Comparison of ENCODE assay signal across 9 mouse cellular contexts in genomic region chr8:120800308-120800865, GRCm38 (mm10).
DNase-seq lines count a peak whose midpoint lies in the region; ATAC-seq and TF ChIP-seq lines count a peak whose summit lies in the region.
"Had no signal": no experiment of that assay in that cellular context is flagged by ENCODE, and none has a peak within 500 bp of the region (broad histone marks: within the 10 kb centered on the region; RNA-seq: fewer than 3 reads in every experiment).

No protein-coding gene starts in this region.

- H3K4me1 ChIP-seq in cerebellum, adult 2 months (ENCODE audit: control insufficient read depth, insufficient read depth, low read length), result no peaks in the 10 kb centered on the region; the same call in 1 of the 2 replicates
- no peaks in the 10 kb centered on the region for H3K4me1 ChIP-seq in embryonic facial prominence, embryonic 15.5 days
- no peaks in the 10 kb centered on the region for H3K4me1 ChIP-seq in hindbrain, embryonic 14.5 days (replicated peaks; ENCODE audit: control insufficient read depth, insufficient read depth, low read length)
- H3K4me1 ChIP-seq in midbrain, embryonic 10.5 days, result peaks cover 15% of the 10 kb centered on the region

- WGBS in cerebellum, adult 2 months, result 5% methylated on average over 17 of the region's 17 CpGs
- WGBS in embryonic facial prominence, embryonic 15.5 days, result 4% methylated on average over 17 of the region's 17 CpGs
- WGBS in hindbrain, embryonic 14.5 days, result 6% methylated on average over 17 of the region's 17 CpGs
- 6% methylated on average over 17 of the region's 17 CpGs for WGBS in midbrain, embryonic 10.5 days

- H3K36me3 ChIP-seq in embryonic facial prominence, embryonic 15.5 days, result no peaks in the 10 kb centered on the region
- H3K36me3 ChIP-seq in hindbrain, embryonic 14.5 days (replicated peaks; ENCODE audit: control insufficient read depth, insufficient read depth), result no peaks in the 10 kb centered on the region
- H3K36me3 ChIP-seq in midbrain, embryonic 10.5 days, result no peaks in the 10 kb centered on the region

- intact Hi-C loops in left cerebral cortex, adult 2 months (cut with DNase I), result no loop called here

- TF ChIP-seq POLR2A in cerebellum, adult 2 months (IDR thresholded peaks at IDR 0.05; ENCODE audit: borderline replicate concordance, insufficient read depth, low read length), result no peak

- no peak overlapping the region for H3K27ac ChIP-seq in cerebellum, adult 2 months (ENCODE audit: insufficient read depth, low read length)
- H3K27ac ChIP-seq in embryonic facial prominence, embryonic 15.5 days (replicated peaks), result no peak overlapping the region
- H3K27ac ChIP-seq in hindbrain, embryonic 14.5 days, result no peak overlapping the region
- no peak overlapping the region for H3K27ac ChIP-seq in left cerebral cortex, adult 2 months
- peak overlapping the region; percentile 42; the same call in 1 of the 2 replicates for H3K27ac ChIP-seq in midbrain, embryonic 10.5 days (replicated peaks)

- no peak for ATAC-seq in embryonic facial prominence, embryonic 15.5 days (ENCODE audit: insufficient number of reproducible peaks, low FRiP score, low TSS enrichment, low read depth)
- peak; percentile 77; the same call in 1 of the 2 replicates for ATAC-seq in hindbrain, embryonic 14.5 days (ENCODE audit: low FRiP score)
- ATAC-seq: Patski had no signal

- H3K4me2 ChIP-seq in embryonic facial prominence, embryonic 15.5 days (replicated peaks), result peak overlapping the region; percentile 42
- peak overlapping the region; percentile 38 for H3K4me2 ChIP-seq in hindbrain, embryonic 14.5 days (replicated peaks)

- H3K4me3 ChIP-seq in cerebellum, adult 2 months (replicated peaks; ENCODE audit: insufficient read depth, low read depth, low read length), result no peak overlapping the region
- no peak overlapping the region for H3K4me3 ChIP-seq in embryonic facial prominence, embryonic 15.5 days (replicated peaks)
- no peak overlapping the region for H3K4me3 ChIP-seq in hindbrain, embryonic 14.5 days (replicated peaks; ENCODE audit: low read length)
- no peak overlapping the region for H3K4me3 ChIP-seq in left cerebral cortex, adult 2 months
- peak overlapping the region; percentile 34 for H3K4me3 ChIP-seq in midbrain, embryonic 10.5 days

- H3K27me3 ChIP-seq in cerebellum, adult 2 months (ENCODE audit: control insufficient read depth, insufficient read depth, low read length), result no peaks in the 10 kb centered on the region
- peaks cover 20% of the 10 kb centered on the region for H3K27me3 ChIP-seq in embryonic facial prominence, embryonic 15.5 days
- H3K27me3 ChIP-seq in hindbrain, embryonic 14.5 days (ENCODE audit: control insufficient read depth, insufficient read depth, low read length), result peaks cover 12% of the 10 kb centered on the region; the same call in 1 of the 2 replicates
- peaks cover 21% of the 10 kb centered on the region for H3K27me3 ChIP-seq in midbrain, embryonic 10.5 days (ENCODE audit: low read depth, poor library complexity, severe bottlenecking)

- peak; percentile 87 for TF ChIP-seq CTCF in cerebellum, adult 2 months (IDR thresholded peaks at IDR 0.05; ENCODE audit: borderline replicate concordance, insufficient read depth, low read depth, low read length)
- TF ChIP-seq CTCF in left cerebral cortex, adult 2 months (IDR thresholded peaks at IDR 0.05), result peak; percentile 87

- H3K9me3 ChIP-seq in embryonic facial prominence, embryonic 15.5 days (replicated peaks), result no peaks in the 10 kb centered on the region
- no peaks in the 10 kb centered on the region for H3K9me3 ChIP-seq in hindbrain, embryonic 14.5 days (ENCODE audit: control insufficient read depth, low read length)
- H3K9me3 ChIP-seq in midbrain, embryonic 10.5 days (replicated peaks), result no peaks in the 10 kb centered on the region

- peak; percentile 17 to 51 for DNase-seq in cerebellum, adult 2 months
- DNase-seq in cerebellum, adult 9-11 months, result no peak
- peak; percentile 60 for DNase-seq in ZHBTc4 (ENCODE audit: low read depth, low spot score)
- peak; percentile 72 for DNase-seq in hindbrain, embryonic 14.5 days (ENCODE audit: low spot score)
- peak; percentile 38 to 58 for DNase-seq in left cerebral cortex, adult 2 months (ENCODE audit: extremely low spot score in 1 of 2, low spot score in 2 of 2)
- peak; percentile 69 for DNase-seq in midbrain, embryonic 10.5 days (ENCODE audit: low spot score)
- DNase-seq in spleen, postnatal 14 days (ENCODE audit: low spot score in 2 of 2), result peak; percentile 25 to 47

- H3K9ac ChIP-seq in embryonic facial prominence, embryonic 15.5 days, result no peak overlapping the region
- 0 out of 2 replicates have a peak overlapping the region, but pooled peaks have one; percentile 24 for H3K9ac ChIP-seq in hindbrain, embryonic 14.5 days
